Mouse (Mus musculus): Measurements from ENCODE around the gene Kctd20. TPM values are rescaled to one million over a fixed set of nuclear protein-coding genes. Genes with fewer than 3 reads are reported as not detected.

Gene Kctd20
- polyA plus RNA-seq, 1 experiment from 2014 or later = 78.9 TPM

DNA sequence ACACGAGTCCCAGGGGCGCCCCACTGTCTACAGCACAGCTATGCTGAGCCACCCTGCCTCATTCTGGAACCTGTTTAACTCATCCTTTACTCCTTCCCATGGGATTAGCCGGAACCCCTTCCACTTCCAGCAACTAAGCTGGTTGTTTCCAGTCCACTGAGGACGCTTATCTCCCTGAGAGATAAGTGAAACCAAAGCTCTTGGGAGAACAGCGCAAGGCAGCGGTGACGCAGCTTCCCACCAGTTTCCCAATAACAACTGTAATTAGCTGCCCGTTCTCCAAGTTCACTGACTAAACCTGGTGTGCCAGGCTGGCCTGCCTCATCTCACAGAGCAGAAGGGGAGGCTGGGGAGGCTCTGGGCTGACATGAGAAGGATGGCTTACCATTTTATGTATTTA lies 30.7 kb upstream of the Kctd20 start:
- Histone ChIP-seq H3K9ac (replicated peaks) (no peak overlapping the region), H3K9me3 (replicated peaks) (no peaks in the 10 kb centered on the region), H3K4me1 (no peaks in the 10 kb centered on the region), H3K36me3 (no peaks in the 10 kb centered on the region), H3K4me3 (replicated peaks) (no peak overlapping the region), H3K27ac (replicated peaks) (no peak overlapping the region), H3K27me3 (replicated peaks) (no peaks in the 10 kb centered on the region), H3K4me2 (no peak overlapping the region)
- 81% methylated on average over 8 of the region's 8 CpGs for WGBS
- ATAC-seq (ENCODE audit: low FRiP score) = no peak

DNA sequence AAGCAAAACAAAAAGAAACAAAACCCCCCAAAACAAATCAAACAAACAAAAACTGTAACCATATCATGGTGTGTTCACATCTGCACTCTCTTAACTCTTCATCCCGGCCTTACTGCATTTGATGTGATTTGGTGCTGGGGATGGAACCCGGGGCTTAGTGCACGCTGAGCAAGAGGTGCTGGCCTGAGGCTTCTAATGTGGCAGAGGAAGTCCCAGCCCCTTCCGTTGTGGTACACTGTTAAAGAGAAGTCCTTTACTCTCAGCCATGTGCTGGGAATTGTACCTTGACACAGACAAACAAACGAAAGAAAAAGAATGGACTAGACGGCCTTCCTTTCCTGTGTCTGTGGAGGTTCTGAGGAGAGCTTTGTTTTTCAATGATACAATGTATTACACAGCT lies 29.7 kb upstream of the Kctd20 start:
- H3K4me3 ChIP-seq (replicated peaks) = no peak overlapping the region
- ATAC-seq (ENCODE audit: low FRiP score) = no peak
- WGBS = 65% methylated on average over 6 of the region's 6 CpGs
- no peaks in the 10 kb centered on the region; the same call in 1 of the 2 replicates for H3K4me1 ChIP-seq
- no peaks in the 10 kb centered on the region for H3K27me3 ChIP-seq (replicated peaks)
- H3K27ac ChIP-seq (replicated peaks) = no peak overlapping the region
- no peaks in the 10 kb centered on the region for H3K36me3 ChIP-seq
- H3K9ac ChIP-seq (replicated peaks) = no peak overlapping the region
- no peak overlapping the region for H3K4me2 ChIP-seq
- no peaks in the 10 kb centered on the region for H3K9me3 ChIP-seq (replicated peaks)

DNA sequence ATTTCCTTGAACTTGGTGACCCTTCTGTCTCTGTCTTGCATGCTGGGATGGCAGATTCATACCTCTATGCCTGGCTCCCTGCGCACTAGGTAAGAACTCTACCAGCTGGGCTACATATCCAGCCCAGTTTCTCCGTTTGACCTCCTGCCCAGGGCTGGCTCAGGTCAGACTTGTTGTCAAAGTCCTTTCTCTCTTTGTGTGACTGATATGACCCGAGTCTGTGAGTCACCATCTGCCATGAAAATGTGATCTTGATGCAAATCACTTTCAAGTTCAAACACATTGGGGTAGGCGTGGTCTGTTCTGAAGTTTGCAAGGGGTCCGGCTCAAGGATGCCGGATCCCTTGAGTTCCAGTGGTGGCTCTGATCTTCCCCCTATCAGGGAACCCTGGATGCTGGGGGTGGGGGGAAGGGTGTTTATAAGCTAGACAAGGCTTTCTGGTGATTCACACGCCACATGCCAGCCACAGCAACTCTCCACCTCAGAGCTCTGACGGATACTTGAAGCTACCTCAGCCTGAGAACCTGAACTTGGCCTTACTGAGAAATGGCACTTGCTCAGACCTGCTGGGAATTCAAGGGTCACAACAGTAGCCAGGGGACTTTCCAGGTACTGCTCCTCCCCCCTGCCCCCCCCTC lies 26.7 kb upstream of the Kctd20 start:
- WGBS = 84% methylated on average over 8 of the region's 8 CpGs

DNA sequence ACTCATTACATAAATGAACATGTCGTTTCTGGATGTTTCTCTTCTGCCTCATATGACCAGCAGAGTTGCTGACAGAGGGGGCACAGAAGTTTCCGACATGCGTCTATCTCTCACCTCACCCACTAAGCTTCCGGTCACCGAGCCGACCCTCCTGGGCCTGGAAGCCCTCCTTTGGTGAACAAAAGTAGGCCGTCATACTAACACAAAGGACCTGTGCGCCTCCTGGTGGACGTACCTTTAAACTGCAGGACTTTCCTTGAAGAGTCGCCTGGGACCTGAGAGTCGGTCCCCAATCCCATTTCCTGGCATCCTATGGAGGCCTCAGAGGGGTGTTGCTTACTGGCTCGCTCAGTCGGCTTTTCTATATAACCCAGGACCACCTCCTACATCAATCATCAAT lies 25.4 kb upstream of the Kctd20 start:
- no peak overlapping the region for H3K9ac ChIP-seq (replicated peaks)
- ATAC-seq (ENCODE audit: low FRiP score) = no peak
- no peaks in the 10 kb centered on the region for H3K27me3 ChIP-seq (replicated peaks)
- H3K36me3 ChIP-seq = no peaks in the 10 kb centered on the region
- H3K27ac ChIP-seq (replicated peaks) = no peak overlapping the region
- H3K4me3 ChIP-seq (replicated peaks) = no peak overlapping the region
- WGBS = 18% methylated on average over 13 of the region's 13 CpGs
- no peaks in the 10 kb centered on the region for H3K9me3 ChIP-seq (replicated peaks)
- peaks cover 10% of the 10 kb centered on the region for H3K4me1 ChIP-seq
- no peak overlapping the region for H3K4me2 ChIP-seq

More for the DNA sequence above, 26.7 kb upstream of the Kctd20 start:
- Histone ChIP-seq H3K27me3 (replicated peaks) (no peaks in the 10 kb centered on the region), H3K27ac (replicated peaks) (no peak overlapping the region), H3K9me3 (replicated peaks) (no peaks in the 10 kb centered on the region), H3K36me3 (no peaks in the 10 kb centered on the region), H3K4me2 (no peak overlapping the region), H3K4me1 (peaks cover 1% of the 10 kb centered on the region), H3K4me3 (replicated peaks) (no peak overlapping the region), H3K9ac (replicated peaks) (no peak overlapping the region)
- no peak for ATAC-seq (ENCODE audit: low FRiP score)

DNA sequence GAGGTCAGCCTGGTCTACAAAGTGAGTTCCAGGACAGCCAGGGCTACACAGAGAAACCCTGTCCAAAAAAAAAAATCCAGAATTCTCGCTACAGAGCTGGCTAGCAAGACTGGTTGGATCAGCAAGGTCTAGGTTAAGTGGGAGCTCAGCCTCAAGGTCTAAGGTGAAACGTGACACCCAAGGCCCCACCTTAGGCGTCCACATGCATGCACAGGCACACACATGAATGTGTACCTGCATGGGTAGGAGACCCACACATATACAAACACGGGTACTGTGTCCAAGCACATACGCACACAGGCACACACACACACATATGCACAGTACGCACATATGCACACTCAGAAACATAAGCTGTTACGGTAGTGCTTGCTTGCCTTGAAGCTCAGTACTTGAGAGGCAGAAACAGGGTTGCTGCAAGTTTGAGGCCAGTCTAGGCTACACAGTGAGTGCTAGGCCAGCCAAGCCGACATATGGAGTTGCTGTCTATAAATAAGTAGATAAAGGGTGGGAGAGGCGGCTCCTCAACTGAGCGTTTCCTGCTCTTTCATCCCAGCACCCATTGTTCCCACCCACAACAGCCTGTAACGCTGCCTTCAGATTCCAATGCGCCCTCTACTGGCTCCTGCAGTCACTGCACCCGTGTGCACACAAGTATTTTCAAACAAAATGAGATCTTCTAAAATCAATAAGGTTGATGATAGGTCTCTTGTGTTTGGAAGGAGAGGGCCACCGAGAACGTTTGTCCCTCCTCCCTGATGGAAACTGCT lies 24.7 kb upstream of the Kctd20 start:
- 50% methylated on average over 15 of the region's 15 CpGs for whole genome bisulfite sequencing
- H3K27me3 ChIP-seq (replicated peaks) = no peaks in the 10 kb centered on the region
- no peak for ATAC-seq (ENCODE audit: low FRiP score)

DNA sequence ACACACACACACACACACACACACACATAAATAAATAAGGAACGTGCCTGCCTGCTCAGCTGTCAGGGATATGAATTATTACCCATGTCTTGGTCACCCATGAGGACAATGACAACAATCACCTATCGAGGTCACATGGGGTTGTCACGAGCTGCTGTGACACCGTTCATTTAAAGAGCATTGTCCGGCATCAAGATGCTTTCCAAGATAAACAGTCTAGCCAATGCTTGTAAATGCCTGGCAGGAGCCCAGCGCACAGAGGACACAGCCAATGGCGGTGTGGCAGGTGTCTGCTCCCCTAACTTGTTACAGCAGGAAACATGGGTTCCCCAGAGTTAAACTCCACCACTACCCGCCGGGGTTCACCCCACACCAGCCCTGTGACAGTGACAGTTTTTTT lies 23.7 kb upstream of the Kctd20 start:
- Histone ChIP-seq H3K4me3 (replicated peaks) (no peak overlapping the region), H3K27me3 (replicated peaks) (no peaks in the 10 kb centered on the region), H3K4me2 (no peak overlapping the region), H3K36me3 (no peaks in the 10 kb centered on the region), H3K27ac (replicated peaks) (no peak overlapping the region), H3K4me1 (peaks cover 10% of the 10 kb centered on the region), H3K9ac (replicated peaks) (no peak overlapping the region), H3K9me3 (replicated peaks) (no peaks in the 10 kb centered on the region)
- no peak for ATAC-seq (ENCODE audit: low FRiP score)
- WGBS = 75% methylated on average over 9 of the region's 9 CpGs

More for the DNA sequence above, 24.7 kb upstream of the Kctd20 start:
- Histone ChIP-seq H3K4me2 (no peak overlapping the region), H3K4me3 (replicated peaks) (no peak overlapping the region), H3K27ac (replicated peaks) (no peak overlapping the region), H3K4me1 (peaks cover 10% of the 10 kb centered on the region), H3K9me3 (replicated peaks) (no peaks in the 10 kb centered on the region), H3K9ac (replicated peaks) (no peak overlapping the region), H3K36me3 (no peaks in the 10 kb centered on the region)

DNA sequence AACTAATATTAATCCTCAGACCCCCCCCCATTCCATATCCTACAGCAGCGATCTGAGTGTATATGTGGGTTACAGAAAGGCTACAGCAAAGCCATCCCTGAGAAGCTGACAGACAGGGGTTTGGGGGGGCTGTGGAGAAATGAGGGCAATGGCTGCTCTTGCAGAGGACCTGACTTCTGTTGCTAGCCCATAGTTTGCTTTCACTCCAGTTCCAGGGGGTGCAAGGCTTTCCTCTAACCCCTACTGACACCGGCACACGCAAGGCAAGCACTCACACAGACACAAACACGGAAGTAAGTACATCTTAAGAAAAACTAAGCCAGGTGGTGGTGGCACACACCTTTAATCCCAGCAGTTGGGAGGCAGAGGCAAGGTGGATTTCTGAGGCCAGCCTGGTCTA lies 22.4 kb upstream of the Kctd20 start:
- no peak overlapping the region for H3K4me2 ChIP-seq
- H3K9ac ChIP-seq (replicated peaks) = no peak overlapping the region
- ATAC-seq (ENCODE audit: low FRiP score) = no peak
- H3K27me3 ChIP-seq (replicated peaks) = no peaks in the 10 kb centered on the region
- H3K4me3 ChIP-seq (replicated peaks) = no peak overlapping the region
- peaks cover 10% of the 10 kb centered on the region for H3K4me1 ChIP-seq
- H3K9me3 ChIP-seq (replicated peaks) = no peaks in the 10 kb centered on the region
- WGBS = 95% methylated on average over 4 of the region's 4 CpGs
- no peaks in the 10 kb centered on the region for H3K36me3 ChIP-seq
- H3K27ac ChIP-seq (replicated peaks) = no peak overlapping the region

DNA sequence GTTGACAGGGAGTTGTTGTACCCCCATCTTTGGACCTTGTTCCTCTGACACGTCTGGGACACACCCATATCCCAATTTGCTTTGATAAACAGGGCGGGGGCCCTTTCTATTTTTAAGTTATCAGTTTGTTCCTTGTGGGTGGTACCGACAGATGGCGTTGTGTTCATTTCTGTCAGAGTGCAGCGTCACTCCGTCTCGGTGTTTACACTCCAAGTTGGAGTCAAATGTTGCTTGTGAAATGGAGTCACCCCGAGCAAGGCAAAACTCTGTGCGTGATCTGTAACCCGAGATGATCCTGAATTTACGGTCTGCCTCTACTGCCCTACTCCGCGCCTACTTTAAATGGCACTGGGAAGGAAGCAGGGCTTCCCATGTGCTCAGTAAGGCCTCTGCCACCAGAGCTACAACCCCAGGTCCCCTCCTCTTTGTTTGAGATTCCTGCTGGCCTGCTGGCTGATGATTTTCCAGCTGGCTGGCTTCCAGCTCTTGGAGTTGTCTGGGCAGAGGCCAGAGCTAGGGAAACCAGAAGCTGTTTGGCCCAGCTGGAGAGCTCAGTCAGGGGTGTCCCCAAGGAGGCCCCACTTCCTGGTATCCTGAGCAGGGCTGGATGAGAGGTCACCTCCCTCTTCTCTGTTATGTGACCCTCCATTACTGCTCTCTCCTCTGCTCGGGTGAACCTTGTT lies 21.2 kb upstream of the Kctd20 start:
- Histone ChIP-seq H3K4me3 (replicated peaks) (no peak overlapping the region), H3K27ac (replicated peaks) (peak overlapping the region; percentile 51), H3K9me3 (replicated peaks) (no peaks in the 10 kb centered on the region), H3K9ac (replicated peaks) (no peak overlapping the region), H3K27me3 (replicated peaks) (no peaks in the 10 kb centered on the region), H3K4me2 (peak overlapping the region; percentile 41), H3K36me3 (no peaks in the 10 kb centered on the region), H3K4me1 (peaks cover 10% of the 10 kb centered on the region)
- WGBS = 17% methylated on average over 14 of the region's 14 CpGs
- no peak; the same call in 1 of the 2 replicates for ATAC-seq (ENCODE audit: low FRiP score)

DNA sequence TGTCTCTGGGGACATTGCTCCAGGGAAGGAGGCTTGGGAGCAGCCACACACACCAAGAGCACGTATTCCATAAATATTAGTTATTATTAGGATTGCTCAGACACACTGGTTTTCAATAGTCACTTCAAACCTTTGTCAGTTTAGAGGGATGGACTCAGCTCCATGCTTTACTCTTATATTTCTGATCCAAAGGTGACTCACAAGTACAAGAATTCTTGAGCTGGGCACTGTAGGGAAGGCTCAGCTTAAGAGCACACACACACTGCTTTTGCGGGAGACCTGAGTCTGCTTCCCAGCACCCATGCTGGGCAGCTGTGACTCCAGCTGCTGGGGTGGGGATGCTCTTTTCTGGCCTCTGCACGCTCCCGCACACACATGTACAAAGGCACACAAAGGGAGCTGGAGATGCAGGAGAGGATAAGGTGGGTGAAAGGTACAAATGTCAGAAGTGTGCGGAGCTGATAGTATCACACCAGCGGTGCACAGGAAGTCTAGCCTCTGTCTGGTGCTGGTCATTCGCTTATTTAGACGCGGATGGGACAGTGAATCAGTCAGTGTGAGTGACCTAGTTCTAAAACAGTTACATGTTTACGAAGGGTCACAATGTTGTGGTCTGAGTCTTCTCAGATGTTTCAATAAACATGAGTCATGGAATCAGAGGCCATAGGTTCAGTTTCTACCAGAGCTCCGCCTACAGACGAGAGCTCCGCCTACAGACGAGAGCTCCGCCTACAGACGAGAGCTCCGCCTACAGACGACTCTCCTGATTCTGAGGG lies 20.1 kb upstream of the Kctd20 start:
- ATAC-seq (ENCODE audit: low FRiP score) = no peak
- no peaks in the 10 kb centered on the region for H3K36me3 ChIP-seq
- 92% methylated on average over 18 of the region's 18 CpGs for WGBS
- no peak overlapping the region for H3K4me2 ChIP-seq
- H3K4me1 ChIP-seq = peaks cover 10% of the 10 kb centered on the region
- no peaks in the 10 kb centered on the region for H3K9me3 ChIP-seq (replicated peaks)
- H3K27ac ChIP-seq (replicated peaks) = no peak overlapping the region
- no peaks in the 10 kb centered on the region for H3K27me3 ChIP-seq (replicated peaks)
- no peak overlapping the region for H3K4me3 ChIP-seq (replicated peaks)
- no peak overlapping the region for H3K9ac ChIP-seq (replicated peaks)

DNA sequence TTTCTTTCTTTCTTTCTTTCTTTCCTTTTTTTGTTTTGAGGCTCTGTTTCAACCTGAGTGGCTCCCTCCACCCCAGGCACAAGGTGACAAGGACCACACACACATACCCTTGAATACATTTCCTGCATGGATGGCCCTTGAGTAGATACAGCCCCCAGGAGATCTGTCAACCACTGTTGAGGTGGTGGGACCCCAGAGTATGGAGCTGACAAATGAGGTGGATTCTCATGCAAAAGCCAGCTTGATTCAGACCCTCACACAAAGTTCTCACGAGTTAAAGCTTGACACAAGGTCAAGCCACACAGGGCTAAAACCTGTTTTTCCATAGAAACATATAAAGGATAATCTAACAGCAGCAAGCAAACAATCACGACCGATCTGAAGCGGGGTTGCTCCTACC lies 19.5 kb upstream of the Kctd20 start:
- H3K36me3 ChIP-seq = no peaks in the 10 kb centered on the region
- H3K27me3 ChIP-seq (replicated peaks) = no peaks in the 10 kb centered on the region
- no peak for ATAC-seq (ENCODE audit: low FRiP score)
- H3K27ac ChIP-seq (replicated peaks) = no peak overlapping the region
- WGBS = 90% methylated on average over 4 of the region's 4 CpGs
- H3K4me3 ChIP-seq (replicated peaks) = no peak overlapping the region
- H3K4me1 ChIP-seq = peaks cover 10% of the 10 kb centered on the region
- H3K9me3 ChIP-seq (replicated peaks) = no peaks in the 10 kb centered on the region
- H3K9ac ChIP-seq (replicated peaks) = no peak overlapping the region
- H3K4me2 ChIP-seq = no peak overlapping the region

DNA sequence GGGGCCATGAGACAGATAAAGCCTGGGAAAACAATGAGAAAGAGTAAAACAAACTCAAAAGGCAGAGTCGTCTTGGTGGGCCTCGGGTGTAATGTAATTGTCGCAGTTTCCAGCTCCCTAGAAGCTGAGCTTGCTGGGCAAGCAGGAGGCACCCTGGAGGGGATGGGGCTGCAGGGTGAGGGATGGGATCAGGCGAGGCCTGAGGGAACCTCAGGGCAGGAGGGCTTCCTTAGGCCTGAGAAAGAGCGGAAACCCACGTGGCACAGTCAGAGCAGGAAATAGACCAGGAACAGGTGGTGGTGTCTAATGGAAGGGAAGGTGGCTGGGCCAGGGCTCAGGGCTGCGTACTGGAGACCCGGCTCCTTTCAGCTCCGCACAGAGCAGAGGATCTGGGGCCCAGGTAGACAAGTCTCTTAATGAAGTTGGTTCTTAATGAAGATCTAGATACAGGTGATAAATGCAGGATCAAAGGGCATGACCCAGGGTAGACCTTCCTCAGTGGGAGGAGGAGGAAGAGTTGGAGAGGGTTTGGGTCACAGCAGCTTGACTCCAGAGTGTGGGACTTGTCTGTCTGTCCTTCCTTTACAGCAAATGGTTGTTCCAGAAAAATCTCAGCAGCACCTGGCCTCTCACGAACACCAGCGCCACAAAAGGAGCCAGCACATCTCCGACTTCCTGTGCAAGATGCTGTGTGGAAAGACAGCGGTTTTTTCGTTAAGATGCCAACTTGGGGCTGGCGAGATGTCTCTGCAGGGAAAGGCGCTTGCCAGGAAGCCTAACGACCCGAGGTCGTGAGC lies 17.4 kb upstream of the Kctd20 start:
- Histone ChIP-seq H3K27ac (replicated peaks) (no peak overlapping the region), H3K4me3 (replicated peaks) (no peak overlapping the region), H3K9ac (replicated peaks) (no peak overlapping the region), H3K36me3 (no peaks in the 10 kb centered on the region), H3K27me3 (replicated peaks) (no peaks in the 10 kb centered on the region), H3K9me3 (replicated peaks) (no peaks in the 10 kb centered on the region), H3K4me1 (peaks cover 10% of the 10 kb centered on the region), H3K4me2 (no peak overlapping the region)
- ATAC-seq (ENCODE audit: low FRiP score) = no peak
- WGBS = 78% methylated on average over 19 of the region's 19 CpGs
